Mouse (Mus musculus): ENCODE results near the gene Tnfrsf18. TPM values are rescaled to one million over a fixed set of nuclear protein-coding genes. Genes with fewer than 3 reads are reported as not detected.
A peak's percentile ranks its signal among the peaks of the same experiment; 100 is the strongest.

The Tnfrsf18 gene
- polyA plus RNA-seq (2015; fragmentation: Nextera tagmentation; extraction: Ambion mirVana): 1.0 and 1.1 TPM in 2 replicates

GRCm38 (mm10) chr4:156026013-156026412, at the start of gene Tnfrsf18:
Gene Tnfrsf18, plus strand, starts transcription at chr4:156026164.

GRCm38 (mm10) chr4:155992241-155992905, 33.6 kb upstream of the Tnfrsf18 start, which contains the start of the genes B3galt6 and Sdf4:
Gene B3galt6, minus strand, starts transcription at chr4:155992649.
Gene Sdf4, plus strand, starts transcription at chr4:155992872.

DNA sequence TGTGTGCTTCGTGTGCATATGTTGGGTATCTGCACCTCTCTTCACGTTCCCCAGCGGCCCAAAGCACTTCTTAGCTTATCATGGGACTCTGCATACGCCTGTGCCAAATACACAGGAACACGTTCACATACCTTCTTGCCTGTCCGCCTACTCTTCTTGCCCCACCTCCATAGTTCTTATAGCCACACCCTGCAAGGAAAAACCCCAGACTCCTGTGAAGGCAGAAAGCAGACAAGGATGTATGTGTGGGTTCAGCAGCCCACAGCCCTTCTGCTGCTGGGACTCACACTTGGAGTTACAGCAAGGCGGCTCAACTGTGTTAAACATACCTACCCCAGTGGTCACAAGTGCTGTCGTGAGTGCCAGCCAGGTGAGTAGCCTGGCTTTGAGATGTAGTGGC, 12.3 kb upstream of the Tnfrsf18 start, which contains the start of gene Tnfrsf4:
Gene Tnfrsf4 (plus strand): TSS at position 207 of the 400 bp plus-strand sequence.

GRCm38 (mm10) chr4:156059261-156059660, 33.3 kb downstream of the Tnfrsf18 start, which contains the start of gene Ttll10:
Gene Ttll10, minus strand, starts transcription at chr4:156059414.

Small RNAs within 50 kb of the gene (microRNA-seq; reads per million reads assigned to microRNA genes)
- gene Mir200a (ENCODE audit: borderline replicate concordance, insufficient number of aligned reads): 13.0 reads per million, percentile 18 among the genes with 10 or more reads in this experiment
- 158 reads per million, percentile 50 among the genes with 10 or more reads in this experiment for gene Mir200b (ENCODE audit: borderline replicate concordance, insufficient number of aligned reads)
- gene Mir429 (ENCODE audit: borderline replicate concordance, insufficient number of aligned reads): 349 reads per million, percentile 60 among the genes with 10 or more reads in this experiment

Other genes starting within 250 kb of the Tnfrsf18 start
- 0.19 and 0.60 TPM in 2 replicates for gene Tmem88b, start 240.3 kb upstream of the Tnfrsf18 start, polyA plus RNA-seq (2015; fragmentation: Nextera tagmentation; extraction: Ambion mirVana)
- 0.15 TPM in 1 of 2 replicates, not detected in the other for gene Ankrd65, start 235.7 kb upstream of the Tnfrsf18 start, polyA plus RNA-seq (2015; fragmentation: Nextera tagmentation; extraction: Ambion mirVana)
- 301 and 408 TPM in 2 replicates for gene Mrpl20, start 223.3 kb upstream of the Tnfrsf18 start, polyA plus RNA-seq (2015; fragmentation: Nextera tagmentation; extraction: Ambion mirVana)
- 73.0 and 127 TPM in 2 replicates for gene Ccnl2, start 213.7 kb upstream of the Tnfrsf18 start, polyA plus RNA-seq (2015; fragmentation: Nextera tagmentation; extraction: Ambion mirVana)
- gene Aurkaip1, start 194.9 kb upstream of the Tnfrsf18 start, polyA plus RNA-seq (2015; fragmentation: Nextera tagmentation; extraction: Ambion mirVana): 316 and 348 TPM in 2 replicates
- 159 and 249 TPM in 2 replicates for gene Mxra8, start 186.5 kb upstream of the Tnfrsf18 start, polyA plus RNA-seq (2015; fragmentation: Nextera tagmentation; extraction: Ambion mirVana)
- 11.9 and 14.2 TPM in 2 replicates for gene Dvl1, start 178.8 kb upstream of the Tnfrsf18 start, polyA plus RNA-seq (2015; fragmentation: Nextera tagmentation; extraction: Ambion mirVana)
- gene Tas1r3, start 162.8 kb upstream of the Tnfrsf18 start, polyA plus RNA-seq (2015; fragmentation: Nextera tagmentation; extraction: Ambion mirVana): 0.14 and 0.16 TPM in 2 replicates
- 7.7 and 9.1 TPM in 2 replicates for gene Cptp, start 156.7 kb upstream of the Tnfrsf18 start, polyA plus RNA-seq (2015; fragmentation: Nextera tagmentation; extraction: Ambion mirVana)
- gene Ints11, start 156.6 kb upstream of the Tnfrsf18 start, polyA plus RNA-seq (2015; fragmentation: Nextera tagmentation; extraction: Ambion mirVana): 30.5 and 36.0 TPM in 2 replicates
- 26.3 and 34.6 TPM in 2 replicates for gene Pusl1, start 134.4 kb upstream of the Tnfrsf18 start, polyA plus RNA-seq (2015; fragmentation: Nextera tagmentation; extraction: Ambion mirVana)
- gene Acap3, start 134.3 kb upstream of the Tnfrsf18 start, polyA plus RNA-seq (2015; fragmentation: Nextera tagmentation; extraction: Ambion mirVana): 10.5 and 15.9 TPM in 2 replicates
- gene Ube2j2, start 82.3 kb upstream of the Tnfrsf18 start, polyA plus RNA-seq (2015; fragmentation: Nextera tagmentation; extraction: Ambion mirVana): 79.0 and 89.5 TPM in 2 replicates
- 56.5 and 78.7 TPM in 2 replicates for gene C1qtnf12, start 63.8 kb upstream of the Tnfrsf18 start, polyA plus RNA-seq (2015; fragmentation: Nextera tagmentation; extraction: Ambion mirVana)
- 8.5 and 9.4 TPM in 2 replicates for gene B3galt6, start 33.5 kb upstream of the Tnfrsf18 start, polyA plus RNA-seq (2015; fragmentation: Nextera tagmentation; extraction: Ambion mirVana)
- gene Sdf4, start 33.3 kb upstream of the Tnfrsf18 start, polyA plus RNA-seq (2015; fragmentation: Nextera tagmentation; extraction: Ambion mirVana): 177 and 229 TPM in 2 replicates
- 0.80 and 0.94 TPM in 2 replicates for gene Tnfrsf4, start 12.3 kb upstream of the Tnfrsf18 start, polyA plus RNA-seq (2015; fragmentation: Nextera tagmentation; extraction: Ambion mirVana)
- 0.24 and 0.35 TPM in 2 replicates for gene Ttll10, start 33.2 kb downstream of the Tnfrsf18 start, polyA plus RNA-seq (2015; fragmentation: Nextera tagmentation; extraction: Ambion mirVana)
- 6.8 and 9.4 TPM in 2 replicates for gene 9430015G10Rik, start 83.8 kb downstream of the Tnfrsf18 start, polyA plus RNA-seq (2015; fragmentation: Nextera tagmentation; extraction: Ambion mirVana)
- 0.05 and 0.10 TPM in 2 replicates for gene Rnf223, start 104.3 kb downstream of the Tnfrsf18 start, polyA plus RNA-seq (2015; fragmentation: Nextera tagmentation; extraction: Ambion mirVana)
- 19.0 and 27.1 TPM in 2 replicates for gene Agrn, start 171.3 kb downstream of the Tnfrsf18 start, polyA plus RNA-seq (2015; fragmentation: Nextera tagmentation; extraction: Ambion mirVana)
- gene Isg15, start 174.7 kb downstream of the Tnfrsf18 start, polyA plus RNA-seq (2015; fragmentation: Nextera tagmentation; extraction: Ambion mirVana): 17.7 and 22.5 TPM in 2 replicates
- 0.99 and 1.5 TPM in 2 replicates for gene AW011738, start 177.1 kb downstream of the Tnfrsf18 start, polyA plus RNA-seq (2015; fragmentation: Nextera tagmentation; extraction: Ambion mirVana)
- gene Perm1, start 189.7 kb downstream of the Tnfrsf18 start, polyA plus RNA-seq (2015; fragmentation: Nextera tagmentation; extraction: Ambion mirVana): 0.16 and 0.48 TPM in 2 replicates
- gene Plekhn1, start 208.7 kb downstream of the Tnfrsf18 start, polyA plus RNA-seq (2015; fragmentation: Nextera tagmentation; extraction: Ambion mirVana): 7.8 and 11.0 TPM in 2 replicates
- 24.8 and 33.7 TPM in 2 replicates for gene Noc2l, start 209.8 kb downstream of the Tnfrsf18 start, polyA plus RNA-seq (2015; fragmentation: Nextera tagmentation; extraction: Ambion mirVana)
- 1.8 and 4.0 TPM in 2 replicates for gene Samd11, start 229.5 kb downstream of the Tnfrsf18 start, polyA plus RNA-seq (2015; fragmentation: Nextera tagmentation; extraction: Ambion mirVana)

All from adrenal gland, postnatal 0 days (tissue).